Mouse (Mus musculus): ENCODE data around the gene Cnst.

Gene Cnst

GRCm38 (mm10) chr1:179591639-179592038, 45.5 kb downstream of the Cnst start:
- no peak for DNase-seq (ENCODE audit: low spot score in 2 of 2)

- no peak for DNase-seq (ENCODE audit: low spot score in 2 of 2)
Measured at GRCm38 (mm10) chr1:179592143-179592542, 46.0 kb downstream of the Cnst start.

- DNase-seq (ENCODE audit: low spot score in 2 of 2) = no peak
Measured at GRCm38 (mm10) chr1:179592972-179593371, 46.8 kb downstream of the Cnst start.

- no peak for DNase-seq (ENCODE audit: low spot score in 2 of 2)
Measured at GRCm38 (mm10) chr1:179598386-179598785, 52.2 kb downstream of the Cnst start.

GRCm38 (mm10) chr1:179604526-179604925, 58.4 kb downstream of the Cnst start:
- DNase-seq (ENCODE audit: low spot score in 2 of 2) = no peak

GRCm38 (mm10) chr1:179606004-179606723, 60.0 kb downstream of the Cnst start:
- no peak for DNase-seq (ENCODE audit: low spot score in 2 of 2)

GRCm38 (mm10) chr1:179608521-179608920, 62.4 kb downstream of the Cnst start:
- DNase-seq (ENCODE audit: low spot score in 2 of 2) = no peak

GRCm38 (mm10) chr1:179609724-179610505, 63.7 kb downstream of the Cnst start:
- DNase-seq (ENCODE audit: low spot score in 2 of 2) = no peak

GRCm38 (mm10) chr1:179611182-179611581, 65.0 kb downstream of the Cnst start:
- DNase-seq (ENCODE audit: low spot score in 2 of 2) = no peak

GRCm38 (mm10) chr1:179612418-179612817, 66.2 kb downstream of the Cnst start:
- no peak for DNase-seq (ENCODE audit: low spot score in 2 of 2)

- DNase-seq (ENCODE audit: low spot score in 2 of 2) = no peak
Measured at GRCm38 (mm10) chr1:179612986-179613505, 66.9 kb downstream of the Cnst start.

- DNase-seq (ENCODE audit: low spot score in 2 of 2) = no peak
Measured at GRCm38 (mm10) chr1:179617426-179617825, 71.3 kb downstream of the Cnst start.

- no peak for DNase-seq (ENCODE audit: low spot score in 2 of 2)
Measured at GRCm38 (mm10) chr1:179622665-179623064, 76.5 kb downstream of the Cnst start.

GRCm38 (mm10) chr1:179623657-179624056, 77.5 kb downstream of the Cnst start:
- peak; percentile 32 to 60 for DNase-seq (ENCODE audit: low spot score in 2 of 2)

- DNase-seq (ENCODE audit: low spot score in 2 of 2) = peak in 1 of 2 experiments; percentile 67
Measured at GRCm38 (mm10) chr1:179624354-179624753, 78.2 kb downstream of the Cnst start.

GRCm38 (mm10) chr1:179627855-179628254, 81.7 kb downstream of the Cnst start:
- DNase-seq (ENCODE audit: low spot score in 2 of 2) = no peak

GRCm38 (mm10) chr1:179628438-179629106, 82.4 kb downstream of the Cnst start:
- DNase-seq (ENCODE audit: low spot score in 2 of 2) = no peak

- no peak for DNase-seq (ENCODE audit: low spot score in 2 of 2)
Measured at GRCm38 (mm10) chr1:179629276-179629675, 83.1 kb downstream of the Cnst start.

- no peak for DNase-seq (ENCODE audit: low spot score in 2 of 2)
Measured at GRCm38 (mm10) chr1:179632746-179633413, 86.7 kb downstream of the Cnst start.

GRCm38 (mm10) chr1:179633414-179633752, 87.2 kb downstream of the Cnst start:
- DNase-seq (ENCODE audit: low spot score in 2 of 2) = peak in 1 of 2 experiments; percentile 65

- DNase-seq (ENCODE audit: low spot score in 2 of 2) = no peak
Measured at GRCm38 (mm10) chr1:179634159-179634558, 88.0 kb downstream of the Cnst start.

GRCm38 (mm10) chr1:179642726-179643125, 96.6 kb downstream of the Cnst start:
- DNase-seq (ENCODE audit: low spot score in 2 of 2) = no peak

All from thymus, postnatal 10 days (tissue).